Mouse (Mus musculus) embryonic facial prominence, embryonic 14.5 days (tissue): ENCODE measurements at regions not wholly inside any gene's neighbourhood (a gene's known extent, or its start where the extent isn't known, plus 50 kb on each side); places are given as distances from the start of the nearest gene placed in this dataset.

Experiments used
- ATAC-seq: fragments of 200-750 bp; cut with Nextera tagmentation; 2 replicates; pipeline ENCODE4 v1.8.0; 2017; ENCODE audit warnings: low read depth, moderate number of reproducible peaks, moderate TSS enrichment
- DNase-seq: peaks from one replicate; pipeline ENCODE4 v3.0.0-alpha.2; 2015; ENCODE audit warnings: low spot score
- H3K27ac ChIP-seq: fragments of 300-500 bp; sonication (generic); replicated peaks from 2 replicates; pipeline ENCODE4 v1.5.1; 2014; ENCODE audit warnings: low read depth, mild to moderate bottlenecking, low read length, moderate library complexity
- H3K27me3 ChIP-seq: fragments of 300-500 bp; sonication (generic); replicated peaks from 2 replicates; pipeline ENCODE4 v1.6.1; 2014; ENCODE audit warnings: low read length; ENCODE audit not compliant: control insufficient read depth, insufficient read depth
- H3K36me3 ChIP-seq: fragments of 300-500 bp; sonication (generic); 2 replicates; pipeline ENCODE4 v1.6.1; 2014; ENCODE audit warnings: low read length, mixed read lengths; ENCODE audit not compliant: control insufficient read depth, insufficient read depth
- H3K4me1 ChIP-seq: fragments of 300-500 bp; sonication (generic); 2 replicates; pipeline ENCODE4 v1.6.1; 2014; ENCODE audit warnings: antibody characterized with exemption, low read length; ENCODE audit not compliant: control insufficient read depth, insufficient read depth
- H3K4me2 ChIP-seq: fragments of 300-500 bp; sonication (generic); 2 replicates; pipeline ENCODE4 v1.6.1; 2014; ENCODE audit warnings: low read depth, mild to moderate bottlenecking, low read length, moderate library complexity, mixed read lengths
- H3K4me3 ChIP-seq: fragments of 300-500 bp; sonication (generic); 2 replicates; pipeline ENCODE4 v1.5.1; 2014; ENCODE audit warnings: low read depth, mild to moderate bottlenecking, low read length
- H3K9ac ChIP-seq: fragments of 300-500 bp; sonication (generic); 2 replicates; pipeline ENCODE4 v1.6.1; 2014; ENCODE audit warnings: low read depth, mild to moderate bottlenecking, low read length, moderate library complexity, mixed read lengths
- H3K9me3 ChIP-seq: fragments of 300-500 bp; sonication (generic); 2 replicates; pipeline ENCODE4 v1.6.1; 2016; ENCODE audit warnings: low read length; ENCODE audit not compliant: control insufficient read depth
- WGBS: fragments of 180-500 bp; shearing (Covaris S2); extraction: QIAGEN DNeasy Blood & Tissue Kit; methylation state at CpG from one replicate; pipeline ENCODE4 v1.1.7; 2014; 5-methylcytosine and 5-hydroxymethylcytosine counted together

DNA sequence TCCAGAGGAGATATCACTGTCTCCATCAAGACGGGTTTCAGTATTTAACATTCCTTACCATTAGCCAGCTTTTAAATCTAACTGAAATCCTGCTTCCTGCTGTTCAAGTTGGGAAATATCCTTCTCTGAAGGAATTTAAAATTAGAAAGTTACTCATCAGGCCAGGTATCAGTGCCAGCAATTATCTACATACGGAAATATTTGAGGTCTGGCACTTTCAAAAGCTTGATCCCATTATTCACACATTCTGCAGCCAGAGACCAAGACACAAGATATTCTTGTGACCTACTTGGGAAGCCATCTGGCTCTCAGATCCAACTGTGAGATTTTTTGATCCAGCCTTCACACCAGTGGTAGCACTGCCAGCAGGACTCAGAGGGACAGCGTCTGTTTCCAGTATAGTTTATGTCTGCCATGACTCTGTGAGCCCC, 386.8 kb downstream of the Efnb2 start:
- no peaks in the 10 kb centered on the region for H3K9me3 ChIP-seq
- ATAC-seq (no peak), DNase-seq (peak; percentile 40)
- no peak overlapping the region for H3K9ac ChIP-seq
- H3K4me3 ChIP-seq = no peak overlapping the region
- H3K27me3 ChIP-seq = no peaks in the 10 kb centered on the region
- H3K27ac ChIP-seq = no peak overlapping the region
- H3K4me2 ChIP-seq = no peak overlapping the region
- 49% methylated on average over 3 of the region's 3 CpGs for WGBS
- H3K4me1 ChIP-seq = no peaks in the 10 kb centered on the region
- no peaks in the 10 kb centered on the region for H3K36me3 ChIP-seq

DNA sequence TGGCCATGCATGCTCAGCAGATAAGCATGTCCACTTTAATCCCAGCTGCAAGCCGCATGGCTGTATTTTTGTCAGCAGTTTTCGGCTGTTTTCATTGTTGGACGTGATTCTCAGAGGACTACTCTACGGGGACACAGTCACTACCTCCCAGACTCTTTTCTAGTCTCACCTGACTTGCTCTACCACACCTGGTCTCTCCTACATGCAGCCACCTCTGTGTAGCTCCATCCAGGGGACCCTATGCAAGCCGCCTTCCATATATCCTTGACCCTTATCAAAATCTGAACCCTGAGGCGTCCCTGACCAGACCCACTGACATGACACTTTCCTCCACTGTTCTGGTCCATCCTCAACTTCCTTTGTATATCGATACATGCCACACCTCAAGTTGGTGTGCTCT, 402.2 kb downstream of the Efnb2 start:
- Histone ChIP-seq H3K4me2 (no peak overlapping the region), H3K4me1 (peaks cover 12% of the 10 kb centered on the region; the same call in 1 of the 2 replicates), H3K36me3 (no peaks in the 10 kb centered on the region), H3K27ac (no peak overlapping the region), H3K4me3 (no peak overlapping the region), H3K9me3 (no peaks in the 10 kb centered on the region), H3K9ac (no peak overlapping the region), H3K27me3 (no peaks in the 10 kb centered on the region)
- no peak for DNase-seq
- 67% methylated on average over 7 of the region's 7 CpGs for WGBS
- ATAC-seq = no peak

DNA sequence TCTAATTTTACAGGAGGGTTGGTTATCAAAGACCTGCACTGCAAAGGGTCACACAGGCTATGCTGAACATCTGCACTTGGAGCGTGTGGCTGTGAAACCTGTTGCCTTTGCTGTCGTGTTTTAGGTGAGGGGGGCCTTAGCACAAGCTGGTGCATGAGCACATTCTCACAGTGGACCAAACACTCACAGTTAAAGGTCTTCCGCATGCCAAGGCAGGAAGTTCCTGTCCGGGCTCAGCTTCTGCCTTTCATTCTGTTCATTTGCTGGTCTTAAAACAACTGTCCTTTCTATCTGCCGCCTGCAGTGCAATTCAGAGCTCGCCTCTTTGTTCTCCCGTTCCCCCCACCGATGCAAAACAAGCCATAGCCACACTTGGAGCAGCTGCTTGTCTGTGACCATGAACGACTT, 402.8 kb downstream of the Efnb2 start:
- H3K27me3 ChIP-seq = no peaks in the 10 kb centered on the region
- H3K4me3 ChIP-seq = no peak overlapping the region
- no peak overlapping the region for H3K9ac ChIP-seq
- 0 out of 2 replicates have a peak, but pooled peaks cover under 1% of the 10 kb centered on the region for H3K9me3 ChIP-seq
- H3K36me3 ChIP-seq = no peaks in the 10 kb centered on the region
- DNase-seq (peak; percentile 77), ATAC-seq (peak; percentile 57; the same call in 1 of the 2 replicates)
- H3K4me1 ChIP-seq = peaks cover 12% of the 10 kb centered on the region; the same call in 1 of the 2 replicates
- no peak overlapping the region for H3K27ac ChIP-seq
- 8% methylated on average over 9 of the region's 9 CpGs for WGBS
- peak overlapping the region; percentile 33 for H3K4me2 ChIP-seq

DNA sequence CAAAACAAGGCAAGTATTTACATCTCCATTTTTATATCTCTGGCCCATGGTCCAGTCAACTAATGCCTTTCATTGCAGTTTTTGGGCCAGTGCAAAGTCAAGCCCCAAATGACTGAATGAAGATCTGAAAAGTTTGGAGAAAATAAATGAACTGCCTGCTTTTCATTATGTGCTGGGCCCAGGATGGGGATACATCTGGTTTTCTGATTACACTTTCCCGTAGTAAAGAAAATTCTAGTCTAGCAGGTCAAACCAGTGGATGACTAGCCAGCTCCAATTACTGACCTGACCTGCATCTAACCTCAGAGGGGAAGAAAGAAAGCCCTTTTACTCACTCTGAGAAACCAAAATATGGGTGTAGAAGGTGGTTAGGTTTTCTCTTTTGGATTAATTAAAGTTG, 404.7 kb downstream of the Efnb2 start:
- DNase-seq = peak; percentile 59
- H3K27me3 ChIP-seq = no peaks in the 10 kb centered on the region
- ATAC-seq = peak; percentile 44; the same call in 1 of the 2 replicates
- no peak overlapping the region; the same call in 1 of the 2 replicates for H3K27ac ChIP-seq
- H3K4me3 ChIP-seq = no peak overlapping the region
- WGBS = 8% methylated on average over 1 of the region's 1 CpGs
- H3K36me3 ChIP-seq = no peaks in the 10 kb centered on the region
- H3K9ac ChIP-seq = no peak overlapping the region
- peaks cover 12% of the 10 kb centered on the region; the same call in 1 of the 2 replicates for H3K4me1 ChIP-seq
- H3K9me3 ChIP-seq = 0 out of 2 replicates have a peak, but pooled peaks cover 3% of the 10 kb centered on the region
- H3K4me2 ChIP-seq = no peak overlapping the region

DNA sequence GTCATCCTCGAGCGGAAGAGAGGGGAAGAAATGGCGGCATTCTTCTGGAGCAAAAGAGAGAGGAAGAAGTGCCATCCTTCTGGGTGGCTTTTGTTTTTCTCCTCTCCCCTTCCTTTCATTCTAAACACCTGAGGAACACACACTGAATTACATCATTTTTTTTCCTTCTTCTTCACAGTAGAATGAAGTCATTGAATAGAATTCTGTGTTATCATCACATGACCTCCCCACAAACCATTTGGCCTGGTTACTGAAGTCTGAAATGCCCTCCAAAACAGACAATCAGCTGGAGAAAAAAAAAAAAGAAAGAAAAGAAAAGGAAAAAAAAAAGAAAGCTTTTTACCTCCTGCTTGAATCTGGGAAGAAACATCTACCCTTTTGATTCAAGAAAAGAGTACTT, 406.6 kb downstream of the Efnb2 start:
- Histone ChIP-seq H3K27me3 (no peaks in the 10 kb centered on the region), H3K4me2 (no peak overlapping the region), H3K27ac (no peak overlapping the region), H3K4me3 (no peak overlapping the region), H3K9me3 (0 out of 2 replicates have a peak, but pooled peaks cover 3% of the 10 kb centered on the region), H3K36me3 (no peaks in the 10 kb centered on the region), H3K9ac (no peak overlapping the region), H3K4me1 (peaks cover 12% of the 10 kb centered on the region; the same call in 1 of the 2 replicates)
- ATAC-seq (no peak), DNase-seq (no peak)
- 95% methylated on average over 3 of the region's 3 CpGs for WGBS

DNA sequence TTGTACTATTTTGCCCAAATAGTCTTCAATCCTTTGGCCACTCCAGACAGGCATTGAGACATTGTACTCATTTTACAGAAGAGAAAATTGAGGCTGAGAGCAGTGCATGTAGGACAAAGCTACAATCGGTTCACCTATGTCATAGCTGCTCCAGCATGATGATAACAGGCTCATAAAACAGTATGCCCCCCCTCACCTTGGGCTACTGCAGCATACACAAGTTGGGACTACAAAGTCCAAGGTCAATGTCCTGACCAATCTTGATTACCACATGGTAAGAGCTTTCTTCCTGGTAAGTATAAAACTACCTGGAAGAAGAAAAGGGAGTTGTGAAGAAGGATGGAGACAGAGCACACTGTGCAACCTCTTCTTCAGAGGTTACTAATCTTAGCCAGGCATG, 416.4 kb downstream of the Efnb2 start:
- Histone ChIP-seq H3K4me3 (no peak overlapping the region), H3K36me3 (no peaks in the 10 kb centered on the region), H3K9ac (no peak overlapping the region), H3K4me2 (no peak overlapping the region), H3K27ac (no peak overlapping the region), H3K4me1 (peaks cover 19% of the 10 kb centered on the region), H3K9me3 (no peaks in the 10 kb centered on the region), H3K27me3 (no peaks in the 10 kb centered on the region)
- DNase-seq (no peak), ATAC-seq (no peak)
- WGBS = 95% methylated on average over 1 of the region's 1 CpGs

DNA sequence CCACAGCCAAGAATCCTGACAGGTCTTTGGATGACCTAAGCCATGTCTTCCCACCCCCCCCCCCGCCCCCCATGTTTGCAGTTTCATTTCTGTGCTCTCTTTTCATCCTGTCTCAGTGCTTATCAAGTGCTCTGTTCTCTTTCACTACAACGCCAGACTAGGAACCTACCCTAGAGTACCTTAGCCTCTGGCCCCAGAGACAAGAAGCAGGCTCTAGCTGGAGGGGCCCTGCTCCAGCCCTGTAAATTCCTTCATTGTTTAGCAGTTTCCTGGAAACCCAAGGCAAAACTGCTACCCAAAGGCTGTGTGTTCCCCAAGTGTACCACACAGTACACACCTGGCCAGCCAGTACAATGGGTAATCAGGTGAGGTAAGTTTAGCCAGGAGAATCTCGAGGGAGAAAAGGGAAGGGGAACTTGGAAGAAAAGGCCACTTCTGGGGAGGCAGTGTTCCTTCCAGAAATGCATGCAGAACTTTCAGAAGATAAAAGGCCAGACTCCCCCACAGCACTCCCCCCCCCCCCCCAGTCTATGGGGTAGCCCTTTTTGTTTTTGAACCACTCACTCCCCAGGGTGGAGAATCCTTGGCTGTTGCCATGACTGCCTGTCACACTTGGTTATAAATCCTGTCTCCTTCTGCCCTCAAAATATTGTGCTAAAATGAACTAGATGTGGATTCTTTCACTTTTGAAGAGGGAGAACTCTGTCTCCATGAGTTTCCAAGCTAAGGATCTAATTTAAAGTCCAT, 419.1 kb downstream of the Efnb2 start:
- DNase-seq (peak; percentile 31), ATAC-seq (peak; percentile 55; the same call in 1 of the 2 replicates)
- no peak overlapping the region for H3K9ac ChIP-seq
- 39% methylated on average over 3 of the region's 3 CpGs for WGBS
- no peaks in the 10 kb centered on the region for H3K36me3 ChIP-seq
- H3K4me2 ChIP-seq = no peak overlapping the region
- H3K4me3 ChIP-seq = no peak overlapping the region
- H3K4me1 ChIP-seq = peaks cover 16% of the 10 kb centered on the region
- no peaks in the 10 kb centered on the region for H3K9me3 ChIP-seq
- no peaks in the 10 kb centered on the region for H3K27me3 ChIP-seq
- H3K27ac ChIP-seq = peak overlapping the region; percentile 22; the same call in 1 of the 2 replicates

DNA sequence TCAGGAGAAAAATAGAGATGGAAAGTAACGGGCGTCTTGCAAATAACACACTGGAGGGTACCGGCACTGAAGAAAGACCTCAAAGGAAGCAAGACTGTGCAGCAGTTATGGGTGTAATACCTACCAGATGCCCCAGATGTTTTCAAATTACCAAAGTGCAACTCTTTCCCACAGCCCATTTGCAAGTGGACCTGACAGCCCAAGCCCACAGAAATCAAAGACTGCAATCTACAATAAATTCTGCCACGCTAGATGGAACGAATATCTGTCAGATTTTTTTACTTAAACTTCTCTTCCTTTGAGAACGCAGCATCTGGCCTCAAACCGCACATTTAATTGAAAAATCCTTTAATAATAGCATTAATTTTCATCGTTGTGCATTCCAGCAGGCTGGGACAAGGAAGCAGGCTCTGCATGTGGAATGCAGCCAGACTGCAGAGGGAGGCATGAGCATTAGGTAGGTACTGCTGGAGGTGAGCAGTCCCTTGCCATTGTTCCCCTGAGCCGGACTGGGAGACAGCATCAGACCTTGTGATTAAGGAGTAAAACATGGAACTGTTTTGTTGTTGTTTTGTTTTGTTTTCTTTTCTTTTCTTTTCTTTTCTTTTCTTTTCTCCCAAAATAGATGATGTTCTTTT, 419.9 kb downstream of the Efnb2 start:
- Histone ChIP-seq H3K9ac (no peak overlapping the region), H3K27me3 (no peaks in the 10 kb centered on the region), H3K9me3 (no peaks in the 10 kb centered on the region), H3K4me1 (peaks cover 16% of the 10 kb centered on the region), H3K36me3 (no peaks in the 10 kb centered on the region), H3K4me2 (no peak overlapping the region), H3K4me3 (no peak overlapping the region), H3K27ac (no peak overlapping the region)
- ATAC-seq (peak; percentile 70; the same call in 1 of the 2 replicates), DNase-seq (peak; percentile 75)
- WGBS = 25% methylated on average over 9 of the region's 9 CpGs
